Mouse (Mus musculus) CD4-positive helper T cell, adult 2 months (primary cell): Measurements from ENCODE around the gene Ppia.
"Not testable (repeated sequence)": the region's sequence is repeated elsewhere in the genome, so short reads cannot be mapped to it uniquely, and the experiment has no call there.

ENCODE experiments used
- DNase-seq: peaks from one replicate; pipeline ENCODE4 v3.0.0-alpha.2; 2012; ENCODE audit warnings: low read depth, missing footprints, low spot score

Gene Ppia

DNA sequence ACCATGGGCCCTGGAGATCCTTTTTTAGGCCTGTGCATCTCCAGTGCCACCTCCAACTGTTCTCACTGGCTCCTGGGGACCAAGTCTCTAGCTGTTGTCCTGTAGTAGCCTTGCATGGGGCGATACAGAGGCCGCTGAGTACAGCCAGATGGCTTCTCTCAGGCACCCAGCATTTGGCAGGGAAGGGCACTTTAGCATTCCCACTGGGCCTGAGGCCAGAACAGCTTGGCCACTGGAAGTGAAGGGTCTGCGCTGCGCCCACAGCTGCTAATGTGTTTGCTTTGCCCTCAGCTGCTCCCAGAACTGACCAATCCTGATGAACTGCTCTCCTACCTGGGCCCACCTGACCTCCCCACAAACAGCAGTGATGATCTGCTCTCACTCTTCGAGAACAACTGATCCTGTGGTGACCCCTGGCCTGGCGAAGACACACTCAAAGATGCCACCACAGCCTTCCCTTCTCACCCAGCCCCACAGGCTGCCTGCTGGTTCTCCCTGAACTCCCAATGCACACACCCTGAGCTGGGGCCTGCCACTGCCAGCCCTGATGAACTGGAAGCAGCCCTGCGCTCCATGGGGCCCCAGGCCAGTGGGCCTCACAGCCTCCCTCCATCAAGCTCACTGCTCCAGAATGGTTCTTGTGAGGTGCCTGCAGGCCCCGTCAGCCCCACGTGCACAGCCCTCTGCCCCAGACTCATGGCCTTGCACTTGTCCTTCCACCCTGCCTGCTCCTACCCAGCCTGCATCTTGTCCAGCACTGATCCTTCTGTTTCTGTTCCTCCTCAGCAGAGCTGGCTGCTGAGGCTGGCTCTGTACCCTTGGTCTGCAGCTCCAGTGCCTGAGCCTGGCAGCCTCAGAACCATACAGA is 10.3 kb upstream of the Ppia start:
- no peak for DNase-seq

DNA sequence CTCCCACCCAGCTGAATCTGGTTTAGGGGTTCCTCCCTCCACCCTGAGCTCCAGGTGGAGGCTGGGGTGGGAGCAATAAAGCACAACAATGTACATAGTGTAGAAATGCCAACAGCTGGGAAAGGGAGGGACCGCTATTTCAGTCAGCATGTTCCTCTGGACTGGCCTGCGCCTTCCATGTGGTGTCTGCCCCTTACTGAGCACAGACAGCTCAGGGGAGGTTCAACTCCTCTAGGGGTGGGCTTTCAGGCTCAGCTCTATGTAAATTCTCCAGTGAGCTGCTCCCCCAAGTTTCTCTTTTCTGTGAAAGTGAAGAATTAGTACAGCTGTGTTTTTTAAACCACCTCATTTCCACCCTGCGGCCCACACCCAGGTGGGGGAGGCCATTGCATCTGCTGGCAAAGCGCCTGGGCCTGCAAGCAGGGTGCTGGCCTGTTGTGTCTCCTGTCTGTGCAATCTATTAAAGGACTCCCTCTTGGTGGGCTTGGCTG is 9.6 kb upstream of the Ppia start:
- DNase-seq = no peak

DNA sequence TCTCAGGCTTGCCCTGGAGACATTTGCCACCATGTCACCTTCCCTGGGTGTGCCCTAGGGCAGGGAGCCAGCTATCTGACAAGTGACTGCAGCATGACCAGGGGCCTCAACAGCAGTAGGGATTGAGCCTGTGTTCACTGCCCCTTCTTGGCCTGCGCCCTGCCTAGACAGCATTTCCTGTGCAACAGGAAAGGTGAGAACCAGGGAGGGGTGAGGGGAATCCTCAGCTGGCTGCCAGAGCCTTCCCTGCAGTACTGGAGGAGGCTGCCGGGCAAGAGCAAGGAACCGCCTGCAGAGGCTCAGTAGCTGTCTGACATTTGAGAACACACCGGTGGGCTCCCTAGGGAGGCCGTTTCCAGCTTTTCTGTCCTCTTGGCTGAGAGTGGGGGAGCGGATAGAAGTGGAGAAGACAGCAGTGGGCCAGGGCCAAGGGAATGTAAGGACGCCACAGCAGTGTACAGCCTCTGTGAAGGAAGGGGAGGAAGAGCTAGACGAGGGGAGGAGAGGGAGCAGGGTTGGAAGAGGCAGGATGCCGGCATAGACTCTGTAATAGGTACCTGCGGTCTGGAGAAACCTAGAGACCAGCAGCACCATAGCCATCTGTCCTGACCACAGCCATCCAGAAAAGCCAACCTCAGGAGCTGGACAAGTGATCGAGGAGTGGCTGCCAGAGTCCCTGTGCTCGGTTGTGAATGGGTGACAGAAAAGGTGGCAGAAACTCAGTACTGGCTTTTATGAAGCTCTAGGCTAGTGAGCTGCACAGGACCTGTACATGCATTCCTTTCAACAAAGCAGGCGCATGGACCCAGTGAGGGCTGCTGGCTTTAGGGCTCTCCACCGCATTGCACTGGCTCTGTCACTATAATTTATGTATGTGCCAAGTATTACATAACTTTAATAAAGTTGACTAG is 8.7 kb upstream of the Ppia start:
- no peak for DNase-seq

DNA sequence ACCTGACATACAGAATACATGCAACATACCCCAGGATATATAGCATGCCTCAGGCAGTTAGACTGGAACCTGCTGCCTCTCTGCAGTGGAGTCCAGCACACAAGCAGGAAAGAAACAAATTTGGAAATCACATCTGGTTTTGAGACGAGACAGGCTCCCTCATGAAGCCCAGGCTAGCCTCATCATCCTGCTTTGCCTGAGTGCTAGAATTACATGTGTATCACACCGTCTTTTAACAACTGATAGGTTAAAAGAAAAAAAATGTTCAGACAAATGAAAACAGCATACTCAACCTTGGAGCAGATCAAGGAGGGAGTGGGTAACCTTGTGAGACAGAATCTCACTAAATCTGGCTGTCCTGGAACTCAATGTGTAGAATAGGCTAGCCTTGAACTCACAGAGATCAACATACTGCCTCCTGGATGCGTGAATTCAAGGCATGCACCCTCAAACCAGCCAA is 8.1 kb upstream of the Ppia start:
- no peak for DNase-seq

DNA sequence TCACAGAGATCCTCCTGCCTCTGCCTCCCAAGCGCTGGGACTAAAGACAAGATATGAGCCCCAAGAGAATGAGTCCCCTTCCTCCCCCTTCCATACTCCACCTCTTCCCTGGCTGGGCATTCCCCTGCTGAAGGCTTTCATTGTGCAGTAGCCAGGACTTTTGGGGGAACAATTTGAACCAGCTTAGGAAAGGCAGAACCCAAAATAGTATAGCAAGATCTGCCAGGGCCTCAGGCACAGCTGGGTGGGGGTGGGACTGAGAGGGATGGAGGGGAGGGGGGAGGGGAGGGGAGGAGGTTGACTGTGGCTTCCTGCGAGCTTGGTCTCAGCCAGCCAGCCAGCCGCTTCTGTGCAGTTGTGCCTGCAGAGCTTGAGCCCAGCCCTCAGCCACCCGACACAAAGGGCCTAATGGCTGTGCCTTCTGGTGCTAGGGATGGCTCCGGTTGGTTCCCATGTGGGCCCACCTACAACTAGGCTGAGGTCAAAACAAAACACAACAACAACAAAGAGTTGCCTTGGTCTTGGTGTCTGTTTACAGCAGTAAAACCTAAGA is 5.1 kb upstream of the Ppia start:
- peak; percentile 64 for DNase-seq

DNA sequence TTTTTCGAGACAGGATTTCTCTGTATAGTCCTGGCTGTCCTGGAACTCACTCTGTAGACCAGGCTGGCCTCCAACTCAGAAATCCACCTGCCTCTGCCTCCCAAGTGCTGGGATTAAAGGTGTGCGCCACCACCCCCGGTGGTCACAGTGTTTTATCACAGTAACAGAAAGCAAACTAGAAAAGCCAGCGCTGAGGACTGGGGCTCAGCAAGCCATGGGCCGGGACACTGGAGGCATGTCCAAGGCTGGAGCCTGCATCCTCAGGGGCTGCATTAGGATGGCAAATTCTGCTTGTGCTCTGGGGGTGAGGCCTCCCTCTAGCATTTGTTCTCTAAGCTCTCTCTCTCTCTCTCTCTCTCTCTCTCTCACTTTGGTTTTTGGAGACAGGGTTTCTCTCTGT is 4.5 kb upstream of the Ppia start:
- not testable (repeated sequence) for DNase-seq

DNA sequence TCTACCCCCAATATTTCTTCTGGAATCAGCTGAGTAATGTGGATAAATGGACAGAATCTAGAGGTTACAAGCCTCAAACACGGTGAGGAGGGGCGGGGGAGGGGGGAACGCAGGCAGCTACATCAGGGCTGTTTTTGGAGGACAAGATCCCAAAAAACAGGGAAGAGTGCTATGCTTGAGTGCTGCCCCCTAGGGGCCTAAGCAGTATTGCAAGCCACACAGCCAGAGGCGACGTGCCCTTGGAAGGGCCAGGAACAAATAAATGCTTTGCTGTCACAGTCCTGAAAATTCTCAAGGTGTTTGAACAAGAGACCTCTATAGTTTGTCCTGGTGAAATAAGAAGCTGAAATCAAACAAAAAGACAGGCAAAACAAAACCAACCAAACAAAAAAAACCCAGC is 3.6 kb upstream of the Ppia start:
- DNase-seq = peak; percentile 64

DNA sequence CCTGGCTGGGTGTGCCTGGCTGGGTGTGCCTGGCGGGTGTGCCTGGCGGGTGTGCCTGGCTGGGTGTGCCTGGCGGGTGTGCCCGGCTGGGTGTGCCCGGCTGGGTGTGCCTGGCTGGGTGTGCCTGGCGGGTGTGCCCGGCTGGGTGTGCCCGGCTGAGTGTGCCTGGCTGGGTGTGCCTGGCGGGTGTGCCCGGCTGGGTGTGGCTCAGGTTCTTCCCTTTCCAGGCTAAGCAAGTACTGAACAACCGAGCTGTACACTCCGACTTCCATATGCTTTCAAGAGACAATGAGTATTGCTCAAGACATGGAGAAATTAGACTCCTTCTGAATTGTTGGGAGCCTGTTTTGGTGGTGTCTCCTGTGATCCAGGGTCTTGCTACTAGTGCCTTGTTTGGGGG is 2.0 kb upstream of the Ppia start:
- DNase-seq = no peak

DNA sequence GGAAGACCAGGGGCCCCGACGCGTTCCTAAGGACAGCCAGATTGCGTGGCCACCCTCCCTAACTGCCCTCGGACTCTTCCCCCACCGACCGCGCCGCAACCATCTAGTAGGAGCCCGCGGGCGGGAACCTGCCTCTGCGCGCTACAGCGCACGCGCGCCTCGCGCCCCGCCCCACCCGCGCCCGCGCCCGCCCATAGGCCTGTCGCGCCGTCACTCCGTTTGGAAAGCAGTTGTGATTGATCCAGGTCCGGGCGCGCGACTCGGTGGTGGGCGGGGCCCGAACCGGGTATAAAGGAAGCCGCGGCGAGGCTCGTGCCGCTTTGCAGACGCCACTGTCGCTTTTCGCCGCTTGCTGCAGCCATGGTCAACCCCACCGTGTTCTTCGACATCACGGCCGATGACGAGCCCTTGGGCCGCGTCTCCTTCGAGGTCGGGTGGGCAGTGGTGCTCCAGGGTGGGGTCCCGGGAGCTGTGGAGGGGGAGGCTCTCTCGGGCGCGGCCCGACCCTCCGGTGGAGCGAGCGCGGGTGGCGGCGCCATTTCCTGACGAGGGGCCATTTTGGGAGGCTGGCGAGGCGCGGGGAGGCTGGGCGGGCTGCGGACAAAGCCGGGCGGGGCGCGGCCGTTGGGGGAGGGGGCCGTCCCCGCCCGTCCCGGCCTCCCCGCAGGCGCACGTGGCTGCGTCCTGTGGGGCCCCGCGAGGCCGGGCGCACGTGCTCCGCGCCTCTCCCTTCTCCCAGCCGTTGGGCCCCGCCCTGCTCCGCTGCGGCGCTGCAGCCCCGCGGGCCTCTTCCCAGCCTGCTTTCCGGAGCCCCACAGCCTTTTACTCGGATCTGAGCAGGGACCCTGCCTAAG is 535 bp downstream of the Ppia start:
- DNase-seq = peak; percentile 98

DNA sequence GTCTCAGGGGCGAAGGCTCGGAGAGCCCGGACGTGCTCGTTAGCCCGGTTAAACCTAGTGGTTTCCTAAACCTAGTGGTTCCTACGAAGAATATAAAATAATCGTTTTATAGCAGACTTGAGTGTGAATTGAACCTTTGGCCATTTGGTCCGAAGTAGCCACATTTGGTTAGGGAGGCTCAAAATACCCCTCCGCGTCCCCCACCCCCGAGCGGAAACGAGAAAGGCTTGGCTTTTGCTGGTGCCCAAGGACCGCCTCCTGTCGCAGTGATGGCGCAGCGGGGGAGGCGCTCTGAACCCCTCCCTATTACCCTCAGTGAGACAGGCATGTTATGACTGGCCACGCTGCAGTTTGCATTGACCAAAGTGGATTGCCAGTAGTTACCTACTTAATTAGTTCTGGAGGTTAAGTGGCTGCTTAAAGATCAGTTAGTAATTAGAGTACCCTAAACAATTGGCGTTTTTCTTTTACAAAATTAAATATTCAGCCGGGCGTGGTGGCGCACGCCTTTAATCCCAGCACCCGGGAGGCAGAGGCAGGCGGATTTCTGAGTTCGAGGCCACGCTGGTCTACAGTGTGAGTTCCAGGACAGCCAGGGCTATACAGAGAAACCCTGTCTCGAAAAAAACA is 1.3 kb downstream of the Ppia start:
- peak; percentile 90 for DNase-seq

DNA sequence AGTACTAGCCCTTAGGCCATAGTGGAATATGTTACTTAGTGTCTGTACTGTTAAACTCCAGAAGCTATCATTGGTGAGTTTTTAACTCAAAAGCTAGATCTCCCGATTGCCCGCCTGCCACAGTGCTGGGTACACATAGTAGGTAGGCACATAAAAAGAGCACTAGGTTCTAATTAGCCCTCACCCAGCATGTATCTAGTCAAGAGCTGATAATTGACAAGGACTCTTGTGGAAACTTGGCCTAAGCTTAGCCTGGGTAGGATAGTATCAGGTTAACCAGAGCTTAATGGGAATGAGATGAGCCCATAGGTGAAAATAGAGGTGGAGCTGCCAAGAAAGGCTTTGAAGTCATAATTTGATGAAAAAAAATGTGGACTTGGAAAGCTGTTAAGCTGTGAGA is 1.8 kb downstream of the Ppia start:
- no peak for DNase-seq

DNA sequence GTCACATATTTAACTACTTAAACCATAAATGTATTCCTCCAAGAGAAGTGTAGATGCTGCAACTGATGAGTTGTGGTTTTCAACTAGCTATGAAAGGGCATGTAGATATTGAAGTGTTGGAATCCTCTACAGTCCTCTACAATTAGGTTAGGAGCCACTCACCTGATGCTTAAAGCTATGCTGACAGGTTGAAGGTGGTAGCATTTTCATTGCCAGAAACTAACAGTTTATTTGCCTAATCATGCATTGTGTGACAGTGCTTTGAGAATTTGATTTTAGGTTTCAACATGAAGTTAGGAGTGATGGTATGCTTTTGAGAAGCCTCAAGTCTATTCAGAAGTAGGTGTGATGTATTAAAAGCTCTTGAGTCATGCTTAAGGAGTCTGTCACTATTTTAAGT is 2.2 kb downstream of the Ppia start:
- no peak for DNase-seq

DNA sequence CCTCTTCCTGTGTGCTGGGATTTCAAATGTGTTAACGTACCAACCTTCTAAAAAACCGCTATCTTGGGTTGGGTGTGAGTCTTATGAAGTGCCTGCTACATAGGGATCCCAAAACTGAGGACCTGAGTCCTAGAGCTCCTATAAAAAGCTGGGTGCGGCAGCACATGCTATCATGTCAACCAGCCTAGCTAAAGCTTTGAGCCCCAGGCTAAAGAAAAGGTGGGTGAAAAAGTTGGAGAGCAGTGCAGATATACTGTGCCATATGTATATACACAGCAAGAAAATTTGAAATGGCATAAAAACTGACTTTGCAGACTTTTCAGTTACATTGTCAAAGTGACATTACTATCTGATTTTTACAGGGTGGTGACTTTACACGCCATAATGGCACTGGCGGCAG is 3.5 kb downstream of the Ppia start:
- no peak for DNase-seq

DNA sequence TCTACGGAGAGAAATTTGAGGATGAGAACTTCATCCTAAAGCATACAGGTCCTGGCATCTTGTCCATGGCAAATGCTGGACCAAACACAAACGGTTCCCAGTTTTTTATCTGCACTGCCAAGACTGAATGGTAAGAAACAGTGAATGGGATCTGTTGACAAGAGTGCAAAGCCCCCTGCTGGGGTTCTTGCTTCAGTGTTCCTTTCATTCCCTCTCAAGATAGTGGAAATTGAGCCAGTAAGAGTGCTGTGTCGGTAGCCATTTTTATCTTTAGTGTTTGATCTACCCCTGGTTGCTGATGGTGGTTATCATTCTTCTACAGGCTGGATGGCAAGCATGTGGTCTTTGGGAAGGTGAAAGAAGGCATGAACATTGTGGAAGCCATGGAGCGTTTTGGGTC is 3.9 kb downstream of the Ppia start:
- not testable (repeated sequence) for DNase-seq

DNA sequence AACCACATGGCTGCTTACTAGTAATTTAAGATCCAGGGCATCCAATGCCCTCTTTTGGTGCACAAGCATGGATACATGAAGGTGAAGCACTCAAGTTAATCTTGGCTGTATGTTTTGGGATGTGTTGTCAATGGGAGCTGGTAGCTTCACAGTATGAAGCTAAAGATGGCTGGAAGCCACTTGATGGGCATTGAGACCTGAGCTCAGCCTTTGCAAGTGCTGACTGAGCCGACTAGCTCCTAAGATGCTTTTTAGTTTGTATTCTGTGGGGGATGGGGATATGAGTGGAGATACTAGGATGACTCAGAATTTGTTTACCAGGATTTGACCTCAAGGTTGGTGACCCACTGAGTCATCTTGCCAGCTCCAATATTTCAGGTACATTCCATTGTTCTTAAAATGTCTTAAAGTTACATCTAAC is 5.0 kb downstream of the Ppia start:
- no peak for DNase-seq

DNA sequence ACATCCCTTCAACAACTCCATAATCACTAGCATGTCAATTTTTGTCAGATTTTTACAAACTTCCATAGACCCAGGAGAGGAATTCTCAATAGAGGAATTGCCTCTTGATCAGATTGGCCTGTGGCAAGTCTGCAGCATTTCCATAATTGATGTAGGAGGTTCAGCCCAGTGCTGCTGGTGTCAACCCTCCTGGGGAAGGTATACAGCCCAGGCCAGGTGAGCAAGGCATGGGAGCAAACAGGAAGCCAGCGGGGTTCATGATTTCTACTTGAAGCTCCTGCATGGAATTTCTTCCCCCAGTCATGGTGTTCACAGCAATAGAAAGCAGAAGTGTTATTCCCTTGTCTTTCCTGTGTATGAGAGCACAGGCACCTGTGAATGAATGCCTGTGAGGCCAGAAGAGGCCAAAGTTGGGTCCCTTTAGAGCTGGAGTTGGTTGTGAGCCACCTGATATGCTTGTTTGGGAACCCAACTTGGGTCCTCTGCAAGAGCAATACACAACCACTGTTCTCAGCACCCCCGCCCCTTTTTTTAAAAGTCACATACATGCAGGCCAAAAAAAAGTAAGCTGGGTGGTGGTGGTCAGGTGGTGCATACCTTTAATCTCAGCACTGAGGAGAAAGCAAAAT is 5.6 kb downstream of the Ppia start:
- DNase-seq = no peak

DNA sequence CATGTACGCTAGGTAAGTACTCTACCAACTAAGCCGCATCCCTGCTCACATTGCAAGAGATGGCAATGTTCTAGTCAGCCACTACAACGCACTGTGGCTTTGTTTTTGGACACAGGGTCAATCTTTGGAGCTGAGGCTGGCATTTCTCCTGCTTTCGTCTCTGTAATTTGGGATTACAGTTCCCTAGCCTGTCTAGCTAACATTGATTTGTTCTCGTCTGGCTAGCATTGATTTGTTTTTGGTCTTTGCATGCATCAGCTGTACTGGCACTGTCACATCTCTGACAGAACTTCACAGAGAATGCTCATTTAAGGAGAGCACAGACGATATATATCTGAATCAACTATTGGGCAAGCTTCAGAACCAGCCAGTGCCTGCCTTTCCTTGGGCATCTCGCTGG is 14.9 kb downstream of the Ppia start:
- no peak for DNase-seq

DNA sequence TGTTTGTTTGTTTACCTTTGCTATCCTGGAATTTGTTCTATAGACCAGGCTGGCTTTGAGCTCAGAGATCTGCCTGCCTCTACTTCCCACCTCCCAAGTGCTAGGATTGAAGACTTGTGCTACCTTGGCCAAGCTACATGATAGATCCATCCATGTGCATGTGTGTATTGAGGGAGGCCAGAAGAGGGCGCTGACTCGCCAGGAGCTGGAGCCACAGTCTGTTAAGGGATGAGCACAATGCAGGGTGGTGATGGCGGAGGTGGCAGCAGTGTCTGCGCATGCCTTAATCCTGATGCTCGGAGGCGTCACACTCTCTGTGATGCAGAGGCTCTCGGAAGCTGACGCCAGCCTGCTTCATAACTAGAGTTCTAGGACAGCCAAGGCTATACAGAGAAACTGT is 21.2 kb downstream of the Ppia start:
- DNase-seq = peak; percentile 58

DNA sequence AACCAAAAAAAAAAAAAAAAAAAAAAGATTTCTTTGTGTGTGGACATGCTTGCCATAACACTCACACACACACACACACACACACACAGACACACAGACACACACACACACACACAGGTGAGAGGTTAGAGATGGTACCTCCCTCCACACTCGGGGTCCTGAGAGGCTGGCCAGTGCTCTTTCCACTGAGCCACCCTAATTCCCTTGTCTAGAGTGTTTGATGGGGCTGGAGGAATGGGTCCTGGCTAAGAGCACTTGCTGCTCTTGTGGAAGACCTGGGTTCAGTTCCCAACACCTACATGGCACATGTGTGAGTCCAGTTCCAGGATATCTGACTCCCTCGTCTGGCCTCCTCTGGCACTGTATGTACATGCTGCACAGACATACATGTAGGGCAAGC is 22.4 kb downstream of the Ppia start:
- DNase-seq = no peak

DNA sequence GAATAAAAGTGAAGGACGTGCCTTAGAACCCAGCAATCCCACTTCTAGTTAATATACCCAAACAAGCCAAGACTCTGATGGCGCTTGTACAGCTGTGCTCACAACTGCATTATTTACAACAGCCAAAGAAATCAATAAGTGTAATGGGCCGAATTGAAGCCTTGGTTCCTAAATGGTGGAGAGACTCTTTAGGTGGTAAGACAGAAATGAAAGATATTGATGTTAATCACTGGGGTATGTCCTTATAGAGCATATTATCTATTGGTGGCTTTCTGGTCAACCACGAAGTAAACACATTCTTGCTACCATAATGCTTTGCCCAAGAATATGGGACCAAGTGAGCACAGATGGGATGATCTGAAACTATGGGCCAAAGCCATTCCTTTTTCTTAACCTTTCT is 24.9 kb downstream of the Ppia start:
- no peak for DNase-seq
